Mouse (Mus musculus) CD4-positive, CD25-positive, alpha-beta regulatory T cell, adult 4 months (primary cell): ENCODE data around the gene Smg6. TPM values are rescaled to one million over a fixed set of nuclear protein-coding genes. Genes with fewer than 3 reads are reported as not detected.

Experiments used
- ATAC-seq: one replicate; pipeline ENCODE4 v1.8.0; 2017
- polyA plus RNA-seq, 2 experiments: library from polyadenylated mRNA; unstranded; fragments of 100-300 nt; shearing (Covaris generic); gene quantifications; one replicate each; pipeline ENCODE4 v1.2.1; 2017

Gene Smg6
- 10 to 100 TPM; 16.5 to 21.8 TPM for polyA plus RNA-seq

DNA sequence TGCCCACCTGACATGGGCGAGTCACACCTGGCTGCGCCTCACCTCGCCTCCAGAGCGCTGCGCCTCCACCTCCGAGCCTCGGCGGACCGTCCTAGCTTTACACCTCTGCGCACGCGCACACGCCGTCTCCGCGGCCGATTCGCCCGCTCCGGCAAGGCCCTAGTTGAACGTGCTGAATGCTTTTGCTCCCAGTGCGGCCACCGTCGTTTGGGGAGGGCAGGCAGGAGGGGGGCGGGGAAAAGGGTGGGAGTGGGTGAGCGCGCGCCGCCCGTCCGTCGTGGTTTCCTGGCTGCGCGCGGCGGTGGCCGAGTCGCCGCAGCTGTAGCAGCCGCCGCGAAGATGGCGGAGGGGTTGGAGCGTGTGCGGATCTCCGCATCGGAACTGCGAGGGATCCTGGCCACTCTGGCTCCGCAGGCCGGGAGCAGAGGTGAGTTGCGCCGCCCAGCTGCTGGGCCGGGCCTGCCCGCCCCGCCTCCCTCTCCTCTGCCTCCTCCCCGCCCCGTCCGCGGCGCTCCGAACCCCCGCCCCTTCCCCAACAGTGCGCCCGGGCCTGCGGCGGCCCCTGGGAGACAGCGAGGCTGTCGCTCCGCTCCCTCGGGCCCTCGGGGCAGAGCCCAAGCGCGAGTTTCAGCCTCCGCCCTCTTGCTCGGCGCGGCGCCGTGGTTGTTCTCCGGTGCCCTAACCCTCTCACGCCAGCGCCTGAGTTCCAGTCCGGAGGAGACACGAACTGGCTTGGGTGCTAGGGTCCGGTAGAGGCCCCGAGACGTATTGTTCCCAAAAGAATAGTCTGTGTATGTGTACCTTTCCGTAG is at the start of gene Smg6, which contains the start of gene Srr:
Gene Smg6 (plus strand): TSS at position 247 of the 811 bp plus-strand sequence.
Gene Srr (minus strand): TSS at position 372 of the 811 bp plus-strand sequence.
- ATAC-seq, result peak; percentile 80

DNA sequence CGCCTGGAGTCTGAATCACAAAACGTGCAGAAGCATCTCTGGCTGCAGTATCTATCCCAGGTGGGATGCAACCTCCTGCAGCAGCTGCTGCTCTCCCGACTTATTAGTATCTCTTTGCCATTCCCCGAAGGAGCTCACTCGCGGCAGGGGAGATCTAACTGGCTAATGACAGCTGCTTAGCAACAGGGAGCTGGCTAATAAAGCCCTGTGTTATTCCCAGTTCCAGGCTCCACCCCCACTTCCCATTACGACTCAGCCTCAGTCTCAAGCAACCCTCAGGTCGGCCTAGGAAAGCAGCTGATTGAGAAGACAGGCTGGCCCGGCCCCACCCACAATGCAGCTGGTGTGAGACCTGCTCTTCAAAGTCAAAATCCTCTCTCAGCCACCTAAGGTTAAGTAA is 48.8 kb upstream of the Smg6 start:
- no peak for ATAC-seq

DNA sequence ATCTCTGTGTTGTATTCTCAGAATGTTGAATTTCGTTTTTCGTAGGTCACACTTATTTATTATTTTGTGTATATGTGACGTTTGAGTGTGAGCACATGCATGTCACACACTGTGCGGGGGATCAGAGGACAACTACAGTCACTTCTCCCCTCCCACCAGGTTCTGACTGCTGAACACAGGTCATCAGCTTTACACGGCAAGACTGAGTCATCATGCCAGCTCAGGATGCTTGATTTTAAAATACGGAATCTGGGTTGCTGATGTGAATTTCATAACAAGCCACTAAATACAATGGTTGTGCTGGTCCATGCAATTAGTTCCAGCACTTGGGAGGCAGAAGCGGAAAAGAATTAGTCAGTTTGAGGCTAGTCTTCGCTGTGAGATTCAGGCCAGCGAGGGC is 44.6 kb upstream of the Smg6 start:
- ATAC-seq, result peak; percentile 71

DNA sequence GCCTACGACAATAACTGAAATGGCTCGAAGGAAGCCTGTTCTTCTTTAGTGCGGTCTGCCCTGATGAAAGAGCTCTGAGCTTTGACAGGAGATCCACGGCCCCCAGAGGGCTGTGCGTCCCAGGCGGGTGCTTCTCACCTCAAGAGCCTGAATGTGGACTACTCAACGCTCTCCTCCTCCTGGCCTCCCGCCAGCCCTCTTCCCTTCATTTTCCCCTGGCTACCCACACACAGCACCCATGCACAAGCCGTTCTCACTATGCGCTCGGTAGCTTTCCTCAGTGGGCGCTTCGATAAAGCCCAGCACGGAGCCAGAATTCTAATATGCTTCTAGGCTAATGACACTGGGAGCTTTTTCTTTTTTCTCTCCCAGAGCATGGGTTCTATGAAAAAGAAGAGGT is 43.6 kb upstream of the Smg6 start:
- ATAC-seq, result no peak

DNA sequence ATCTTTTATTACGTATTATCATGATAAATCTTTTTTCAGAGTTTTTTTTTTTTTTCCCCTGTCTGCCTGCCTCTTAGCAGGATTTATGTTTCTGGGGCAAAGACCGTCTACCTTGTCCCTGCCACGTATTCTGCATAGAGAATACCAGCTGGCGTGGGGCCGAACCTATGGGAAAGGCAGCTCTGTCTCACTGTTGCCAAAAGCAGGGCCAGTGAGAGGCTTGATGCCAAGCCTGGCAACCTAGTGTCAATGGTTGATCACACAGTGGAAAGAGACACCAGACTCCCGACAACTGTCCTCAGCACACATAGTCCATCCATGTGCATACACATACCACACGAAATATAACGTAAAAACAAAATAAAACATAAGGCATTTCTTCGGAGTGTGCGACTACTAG is 42.5 kb upstream of the Smg6 start:
- no peak for ATAC-seq

DNA sequence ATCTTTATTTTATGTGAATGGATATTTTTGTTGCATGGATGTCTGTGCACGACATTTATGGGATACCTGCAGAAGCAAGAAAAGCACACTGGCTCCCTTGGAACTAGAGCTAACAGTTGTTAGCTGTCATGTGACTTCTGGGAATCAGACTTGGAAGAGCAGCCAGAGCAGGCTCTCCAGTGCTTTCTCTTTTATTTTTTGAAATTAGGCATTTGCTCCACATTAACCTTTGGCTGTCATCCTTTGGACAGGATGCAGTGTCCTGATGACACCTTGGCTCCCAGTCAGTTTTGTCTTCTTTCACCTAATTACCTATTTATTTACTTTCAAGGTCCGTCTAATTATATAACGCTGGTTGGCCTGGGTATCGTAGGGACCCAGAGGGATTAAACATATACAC is 31.0 kb upstream of the Smg6 start:
- ATAC-seq, result no peak

DNA sequence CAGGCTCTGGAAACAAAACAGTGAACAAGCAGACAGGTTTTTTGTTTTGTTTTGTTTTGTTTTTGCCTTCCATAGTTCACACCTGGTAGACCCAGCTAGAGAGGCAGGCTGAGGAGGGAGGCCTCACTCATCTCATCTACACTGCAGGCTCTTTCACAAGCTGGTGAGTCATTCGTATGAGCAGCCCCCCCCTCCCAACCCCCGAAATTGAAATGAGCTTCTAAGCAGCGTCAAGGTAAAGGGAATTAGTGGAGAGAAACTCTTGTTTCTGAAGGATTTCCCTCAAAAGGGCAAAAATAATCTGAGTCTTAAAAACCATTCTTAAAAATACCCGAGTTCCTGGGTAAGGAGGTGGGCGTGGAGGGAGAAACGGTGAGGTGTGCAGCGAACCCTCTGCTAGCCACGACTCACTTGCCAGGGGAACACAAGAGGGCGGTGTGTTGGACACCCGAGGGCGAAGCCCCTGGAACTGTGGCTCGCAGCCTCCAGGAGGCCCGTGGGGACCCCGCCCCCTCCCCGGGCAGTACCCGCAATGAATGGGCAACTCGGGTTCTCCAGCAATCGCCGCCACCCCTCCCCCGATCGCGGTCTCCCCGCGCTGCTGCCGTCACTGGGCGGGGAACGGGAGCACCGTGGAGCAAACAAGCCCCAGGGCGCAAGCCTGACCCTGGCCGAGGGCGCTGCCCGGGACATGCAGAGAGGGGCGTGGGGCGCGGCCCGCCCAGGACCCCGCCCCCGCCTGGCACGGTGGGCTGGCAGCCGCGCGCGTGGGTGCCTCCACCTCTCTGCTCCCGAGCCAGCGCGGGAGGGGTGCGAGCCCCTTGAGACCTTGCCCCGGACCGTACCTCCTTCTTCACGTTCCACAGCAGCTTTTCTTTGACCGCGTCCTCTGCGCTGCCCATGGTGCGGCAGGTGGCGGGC is 29.4 kb upstream of the Smg6 start:
- ATAC-seq, result peak; percentile 11

DNA sequence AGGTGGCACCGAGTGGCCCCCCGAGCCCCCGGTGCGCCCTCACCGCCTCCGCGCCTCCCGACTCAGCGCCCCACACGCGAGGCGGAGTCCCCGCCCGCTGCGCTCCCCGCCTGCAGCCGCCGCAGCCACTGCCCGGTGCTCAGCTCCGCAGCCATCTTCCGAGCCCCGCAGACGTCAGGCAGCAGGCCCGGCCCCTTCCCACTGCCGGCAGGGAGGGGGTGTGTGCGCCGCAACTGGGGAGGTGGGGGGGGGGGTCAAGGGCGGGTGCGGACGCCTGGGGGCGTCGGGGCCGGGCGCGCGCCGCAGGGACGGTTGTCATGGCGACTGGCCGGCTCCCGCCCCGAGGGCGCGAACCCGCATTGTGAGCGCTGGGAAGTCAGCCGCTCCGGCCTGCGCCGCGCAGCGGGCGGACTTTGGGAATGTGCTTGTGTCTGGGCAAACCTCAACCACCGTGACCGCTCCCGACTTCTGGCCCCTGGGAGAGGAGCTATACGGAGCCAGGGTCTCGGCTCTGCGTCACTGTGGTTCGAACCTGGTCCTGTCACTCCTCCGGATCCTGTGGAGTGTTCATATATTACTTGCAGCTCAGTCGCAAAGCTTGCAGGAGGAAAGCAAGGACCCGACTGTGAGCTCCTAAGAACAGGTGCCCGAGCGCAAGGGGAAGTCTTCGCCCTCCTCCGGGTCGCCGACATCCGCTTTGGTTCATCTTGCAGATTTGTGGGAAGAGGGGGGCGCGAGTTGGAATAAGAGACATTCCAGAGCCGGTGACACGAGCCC is 28.5 kb upstream of the Smg6 start, which contains the start of gene Sgsm2:
Gene Sgsm2 (minus strand): TSS at position 160 of the 777 bp plus-strand sequence.
- peak; percentile 40 for ATAC-seq

DNA sequence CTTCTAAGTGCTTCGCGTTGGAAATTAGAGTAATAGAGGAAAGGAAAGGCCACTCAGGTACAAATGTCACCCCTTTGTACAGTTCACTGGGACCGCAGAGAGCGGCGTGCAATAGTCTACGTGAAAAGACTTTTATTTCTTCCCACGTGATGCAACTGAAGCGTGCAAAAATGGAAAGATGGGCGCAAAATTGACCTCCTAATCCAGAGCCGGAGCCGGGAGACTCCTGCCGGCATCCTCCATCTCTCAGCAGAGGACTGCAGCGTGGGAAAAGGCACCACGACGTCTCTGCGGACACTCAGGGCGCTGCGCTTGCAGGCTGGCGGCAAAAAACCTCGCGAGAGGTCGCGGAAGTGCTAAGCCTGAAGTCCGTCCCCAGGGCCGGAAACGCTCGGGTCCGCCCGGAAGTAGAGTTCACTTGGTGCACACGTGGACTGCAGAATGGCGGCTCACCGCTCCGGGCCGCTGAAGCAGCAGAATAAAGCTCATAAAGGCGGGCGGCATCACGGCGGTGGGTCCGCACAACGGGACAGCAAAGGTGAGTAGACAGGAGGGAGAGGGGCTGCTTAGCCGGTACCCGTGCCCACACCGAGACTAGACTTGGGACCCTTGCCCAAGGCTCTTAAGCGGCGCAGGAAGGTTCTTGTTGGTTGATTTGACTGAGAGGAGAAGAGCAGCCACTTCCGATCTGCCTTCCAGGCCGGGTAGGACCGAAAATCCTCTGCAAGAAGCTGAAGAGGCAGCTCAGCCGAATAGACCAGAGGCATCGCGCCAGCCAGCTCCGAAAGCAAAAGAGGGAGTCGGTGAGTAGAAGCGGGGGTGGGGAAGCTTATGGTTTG is 27.7 kb upstream of the Smg6 start, which contains the start of gene Tsr1:
Gene Tsr1 (plus strand): TSS at position 394 of the 839 bp plus-strand sequence.
- peak; percentile 85 for ATAC-seq

DNA sequence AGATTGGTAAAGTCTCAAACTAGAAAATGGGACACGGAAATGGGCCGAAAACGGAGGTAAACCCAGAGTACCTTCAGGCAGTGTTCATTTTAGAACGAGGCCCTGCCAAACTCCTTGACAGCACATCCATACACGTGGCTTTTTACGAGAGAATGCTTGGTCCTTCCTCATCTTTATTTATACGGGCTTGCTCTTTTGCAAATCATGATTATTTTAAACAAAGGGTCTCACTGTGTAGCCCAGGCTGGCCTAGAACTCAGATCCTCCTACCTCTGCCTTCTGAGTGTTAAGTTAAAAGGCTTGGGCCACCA is 27.2 kb upstream of the Smg6 start:
- ATAC-seq, result no peak

DNA sequence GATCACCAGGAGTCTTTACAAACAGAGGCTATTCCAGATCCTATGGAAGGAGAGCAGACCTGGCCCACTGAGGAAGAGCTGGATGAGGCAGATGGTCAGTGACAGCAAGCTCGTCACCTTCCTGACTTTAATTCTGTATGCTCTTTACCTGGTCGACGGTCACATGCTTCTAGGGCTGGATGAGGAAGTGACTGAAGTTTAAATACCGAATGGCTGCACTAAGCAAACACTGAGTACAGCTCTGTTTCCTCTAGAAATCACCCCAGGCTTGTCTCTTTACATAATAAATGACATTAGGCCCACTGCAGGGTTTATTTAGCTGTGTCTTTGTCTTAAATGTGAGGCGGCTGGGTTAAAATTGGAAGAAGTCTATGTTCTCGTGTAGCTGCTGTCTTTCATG is 24.1 kb upstream of the Smg6 start:
- no peak for ATAC-seq

DNA sequence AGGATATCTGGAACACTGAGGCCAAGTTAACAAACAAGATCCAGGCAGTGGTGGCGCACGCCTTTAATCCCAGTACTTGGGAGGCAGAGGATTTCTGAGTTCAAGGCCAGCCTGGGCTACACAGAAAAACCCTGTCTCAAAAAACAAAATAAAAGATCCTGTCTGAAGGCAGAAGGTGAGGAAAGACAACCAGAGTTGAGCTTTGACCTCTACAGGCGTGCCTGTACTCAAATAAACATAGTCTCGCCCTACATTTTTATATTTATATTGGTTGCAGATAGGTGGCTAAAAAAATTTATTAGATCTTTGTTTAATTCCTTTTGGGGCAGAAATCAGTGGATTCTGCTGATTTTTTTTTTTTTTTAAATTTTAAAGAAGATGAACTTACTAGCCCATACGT is 23.2 kb upstream of the Smg6 start:
- ATAC-seq, result no peak

DNA sequence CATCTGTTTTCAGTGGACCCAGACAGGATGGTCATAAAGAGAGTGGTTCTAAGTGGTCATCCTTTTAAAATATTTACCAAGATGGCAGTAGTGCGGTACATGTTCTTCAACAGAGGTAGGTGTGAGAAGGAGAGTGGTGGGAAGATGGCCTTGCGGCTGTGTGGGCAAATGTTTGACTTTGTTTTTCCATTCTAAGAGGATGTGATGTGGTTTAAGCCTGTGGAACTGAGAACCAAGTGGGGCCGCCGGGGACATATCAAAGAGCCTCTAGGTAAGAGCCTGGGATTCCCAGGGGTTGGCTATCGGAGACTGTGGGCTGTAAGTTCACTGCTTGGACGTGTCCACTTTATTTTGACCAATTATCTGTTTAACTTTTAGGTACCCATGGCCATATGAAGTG is 17.8 kb upstream of the Smg6 start:
- ATAC-seq, result no peak

DNA sequence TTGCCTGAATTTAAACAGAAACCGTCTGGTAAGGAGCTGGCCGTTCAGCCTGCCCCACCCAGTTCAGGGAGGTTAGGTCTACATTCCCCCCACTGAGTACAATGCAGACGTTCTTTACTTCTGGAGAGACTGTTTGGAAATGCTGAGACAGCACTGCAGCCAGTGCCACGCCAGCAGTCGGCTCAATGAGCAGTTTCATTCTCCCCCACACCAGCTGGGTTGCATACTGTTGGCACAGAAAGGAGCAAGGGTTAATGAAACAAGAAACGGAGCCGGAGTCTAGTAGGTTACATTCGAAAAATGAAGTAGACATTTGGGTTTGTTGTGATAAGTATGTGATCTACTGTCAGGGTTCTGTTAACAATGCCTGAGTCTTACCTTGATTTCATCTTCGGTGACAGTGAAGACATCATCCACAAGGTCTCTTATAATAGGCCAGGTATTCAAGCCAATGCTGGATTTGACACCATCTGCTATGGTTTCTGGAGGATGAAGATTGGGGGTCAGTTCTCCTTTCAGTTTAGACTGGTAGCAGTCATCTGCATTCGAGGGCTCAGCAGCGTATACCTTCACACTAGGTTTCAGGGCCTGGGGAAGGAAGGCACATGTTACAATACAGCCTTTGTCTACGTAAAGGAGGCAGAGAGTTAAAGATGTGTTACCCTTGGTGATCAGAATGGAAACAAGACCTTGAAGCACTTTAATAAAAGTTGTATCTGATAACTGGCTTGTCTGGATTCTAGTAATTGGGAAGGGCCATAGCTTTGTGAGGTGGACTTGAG is 16.8 kb upstream of the Smg6 start:
- ATAC-seq, result no peak

DNA sequence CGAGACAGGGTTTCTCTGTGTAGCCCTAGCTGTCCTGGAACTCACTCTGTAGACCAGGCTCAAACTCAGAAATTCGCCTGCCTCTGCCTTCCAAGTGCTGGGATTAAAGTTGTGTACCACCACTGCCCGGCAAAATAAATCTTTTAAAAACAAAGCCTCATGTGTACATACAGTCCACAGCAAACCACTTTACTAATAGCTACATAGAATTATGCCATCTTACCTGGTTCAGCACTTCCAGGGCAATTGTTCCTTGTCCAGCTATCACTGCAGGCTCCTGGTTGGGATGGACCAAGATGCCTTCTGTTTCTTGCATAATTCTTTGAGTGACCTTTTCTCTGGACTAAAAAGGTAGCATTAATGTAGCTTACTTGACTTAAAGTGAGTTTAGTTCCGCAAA is 15.6 kb upstream of the Smg6 start:
- ATAC-seq, result no peak

DNA sequence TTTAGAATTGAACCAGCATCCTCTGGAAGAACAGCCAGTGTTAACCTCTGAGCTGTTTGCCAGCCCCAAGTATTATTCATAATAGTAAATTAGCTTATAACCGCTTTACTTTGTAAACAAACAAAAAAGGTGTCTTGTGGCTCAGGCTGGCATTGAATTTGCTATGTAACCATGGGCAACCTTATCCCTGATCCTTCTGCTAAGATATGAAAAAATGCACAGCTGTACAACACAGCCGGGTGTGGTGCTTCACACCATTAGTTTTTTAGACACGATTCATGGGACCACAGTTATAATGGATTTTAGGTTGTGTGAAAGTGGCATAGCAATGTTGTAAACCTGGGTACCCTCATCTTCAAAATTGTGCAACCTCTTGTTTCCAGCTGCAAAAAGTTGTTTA is 13.1 kb upstream of the Smg6 start:
- ATAC-seq, result no peak

DNA sequence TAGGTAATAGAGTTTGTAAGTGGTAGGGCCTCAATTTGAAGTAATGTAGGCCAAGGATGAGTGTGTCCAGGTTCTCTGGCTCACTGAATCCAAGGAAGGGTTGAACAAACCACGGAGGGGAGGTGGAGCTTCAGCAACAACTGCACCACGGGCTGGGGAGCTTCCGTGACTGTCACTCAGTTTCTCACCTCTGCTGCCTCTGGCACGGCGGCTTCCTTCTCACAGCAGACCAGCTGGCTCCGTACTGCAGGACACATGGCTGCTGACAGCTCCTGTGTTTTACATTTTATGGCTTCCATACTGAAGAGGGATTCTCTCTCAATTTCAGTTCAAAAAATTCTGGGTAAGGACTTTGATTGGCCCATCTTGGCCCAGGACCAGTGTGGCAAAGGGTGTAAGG is 6.4 kb upstream of the Smg6 start:
- ATAC-seq, result no peak

DNA sequence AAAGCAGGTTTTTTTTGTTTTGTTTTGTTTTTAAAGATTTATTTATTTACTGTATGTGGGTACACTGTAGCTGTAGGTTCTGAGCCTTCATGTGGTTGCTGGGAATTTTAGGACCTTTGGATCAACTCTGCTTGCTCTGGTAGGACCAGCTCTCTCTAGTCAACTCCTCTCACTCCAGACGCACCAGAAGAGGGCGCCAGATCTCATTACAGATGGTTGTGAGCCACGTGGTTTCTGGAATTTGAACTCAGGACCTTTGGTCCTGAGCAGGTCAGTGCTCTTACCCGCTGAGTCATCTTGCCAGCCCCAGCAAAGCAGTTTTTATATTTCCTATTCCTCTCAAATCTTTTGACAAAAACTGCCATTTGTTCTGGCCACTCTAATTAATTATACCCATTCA is 1.5 kb upstream of the Smg6 start:
- ATAC-seq, result no peak

DNA sequence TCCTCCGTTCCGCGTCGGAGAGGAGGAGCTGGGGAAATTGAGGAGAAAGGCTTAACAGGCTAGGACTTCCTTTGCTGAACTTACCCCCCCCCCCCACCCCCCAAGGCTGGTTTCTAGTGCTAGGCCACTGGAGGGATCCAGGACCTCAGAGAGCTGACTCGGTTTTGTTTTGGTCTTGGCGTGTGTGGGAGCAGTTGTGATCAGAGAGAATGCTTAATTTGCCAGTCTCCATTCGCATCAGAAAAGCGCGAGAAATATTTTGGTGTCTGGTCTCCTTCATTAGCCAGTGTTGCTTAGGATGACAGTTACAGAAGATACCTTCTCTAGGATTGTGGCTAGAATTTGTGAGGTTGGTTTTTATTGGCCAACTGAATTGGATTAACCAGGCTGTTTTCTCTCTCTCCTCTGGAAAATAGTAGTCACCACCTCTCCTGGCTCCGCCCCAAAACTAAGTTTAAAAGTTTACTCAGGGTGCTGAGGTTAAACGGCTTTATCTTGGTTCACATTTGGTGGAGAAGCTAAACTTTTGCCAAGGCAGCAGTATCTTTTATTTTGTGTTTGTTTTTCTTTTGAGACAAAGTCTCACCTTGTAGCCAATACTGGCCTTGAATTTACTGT is 874 bp downstream of the Smg6 start:
- ATAC-seq, result peak; percentile 54

DNA sequence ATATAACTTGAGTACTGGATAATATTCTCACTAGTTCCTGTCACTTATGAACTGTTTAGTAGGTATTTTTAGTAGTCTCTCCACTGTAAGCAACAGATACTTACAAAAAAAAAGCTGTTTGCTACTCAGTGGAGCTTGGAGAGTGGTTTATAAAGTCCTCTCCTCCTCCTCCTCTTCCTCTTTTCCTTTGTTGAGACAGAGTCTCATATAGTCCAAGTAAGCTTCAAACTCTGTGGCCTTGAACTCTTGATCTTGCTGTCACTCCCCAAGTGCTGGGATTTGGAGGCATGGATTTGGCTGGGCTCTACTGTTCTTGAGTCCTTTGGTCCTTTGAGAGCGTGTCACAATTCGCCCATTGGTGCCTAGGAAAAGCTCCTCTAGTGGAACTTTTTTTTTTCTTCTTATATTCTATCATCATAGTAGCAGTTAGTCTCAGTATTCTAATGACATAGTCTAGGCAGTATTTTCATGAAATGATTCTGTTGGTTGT is 1.7 kb downstream of the Smg6 start:
- ATAC-seq, result no peak
